Mouse (Mus musculus): ENCODE measurements around the gene Eif3b.

Eif3b gene

DNA sequence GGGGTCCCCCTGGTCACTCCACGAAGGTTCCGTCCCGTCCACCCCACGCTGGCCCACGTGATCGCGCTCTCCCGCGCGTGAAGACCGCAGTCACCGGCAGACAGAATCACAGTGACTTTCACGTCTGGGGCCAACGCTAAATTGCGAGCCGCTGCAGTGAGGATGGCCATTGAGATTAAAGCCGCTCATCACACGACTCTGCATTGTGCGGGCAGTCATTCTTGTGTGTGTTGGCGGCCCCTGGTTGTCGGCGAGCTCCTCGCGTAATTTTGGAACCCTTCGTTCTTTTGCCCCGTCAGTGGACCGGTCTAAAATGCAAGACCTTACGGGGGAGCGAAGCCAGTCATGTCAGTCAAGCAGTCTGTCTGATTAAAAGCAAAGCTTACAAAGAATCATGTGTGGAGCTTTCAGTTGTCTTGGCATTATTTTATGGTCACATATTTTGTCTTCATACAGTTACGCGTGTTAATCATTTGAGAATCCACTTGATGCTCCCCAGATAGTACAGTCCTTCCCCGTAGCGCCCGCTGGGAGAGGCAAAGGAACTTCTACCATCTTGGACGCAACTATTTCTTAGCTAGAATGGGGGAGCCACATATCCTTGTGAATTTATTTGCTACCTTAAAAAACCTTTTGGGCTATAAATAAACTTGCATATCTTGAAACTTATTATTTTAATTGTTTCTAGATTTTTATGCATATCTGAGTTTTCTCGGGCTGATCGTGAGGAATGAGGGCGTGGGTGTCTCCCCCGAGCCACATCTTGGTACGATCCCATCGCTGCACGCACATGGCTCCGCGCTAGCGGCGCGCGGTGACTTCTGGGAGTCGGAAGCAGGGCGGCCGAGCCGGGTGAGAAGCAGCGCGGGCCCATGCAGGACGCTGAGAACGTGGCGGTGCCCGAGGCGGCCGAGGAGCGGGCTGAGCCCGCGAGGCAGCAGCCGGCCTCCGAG, at the start of gene Eif3b:
TSS of gene Eif3b (plus strand) at position 840 of the 953 bp plus-strand sequence.
- peak; percentile 95 for DNase-seq

- no peak for DNase-seq
Observed at GRCm38 (mm10) chr5:140369466-140369865, 49.7 kb upstream of the Eif3b start.

DNA sequence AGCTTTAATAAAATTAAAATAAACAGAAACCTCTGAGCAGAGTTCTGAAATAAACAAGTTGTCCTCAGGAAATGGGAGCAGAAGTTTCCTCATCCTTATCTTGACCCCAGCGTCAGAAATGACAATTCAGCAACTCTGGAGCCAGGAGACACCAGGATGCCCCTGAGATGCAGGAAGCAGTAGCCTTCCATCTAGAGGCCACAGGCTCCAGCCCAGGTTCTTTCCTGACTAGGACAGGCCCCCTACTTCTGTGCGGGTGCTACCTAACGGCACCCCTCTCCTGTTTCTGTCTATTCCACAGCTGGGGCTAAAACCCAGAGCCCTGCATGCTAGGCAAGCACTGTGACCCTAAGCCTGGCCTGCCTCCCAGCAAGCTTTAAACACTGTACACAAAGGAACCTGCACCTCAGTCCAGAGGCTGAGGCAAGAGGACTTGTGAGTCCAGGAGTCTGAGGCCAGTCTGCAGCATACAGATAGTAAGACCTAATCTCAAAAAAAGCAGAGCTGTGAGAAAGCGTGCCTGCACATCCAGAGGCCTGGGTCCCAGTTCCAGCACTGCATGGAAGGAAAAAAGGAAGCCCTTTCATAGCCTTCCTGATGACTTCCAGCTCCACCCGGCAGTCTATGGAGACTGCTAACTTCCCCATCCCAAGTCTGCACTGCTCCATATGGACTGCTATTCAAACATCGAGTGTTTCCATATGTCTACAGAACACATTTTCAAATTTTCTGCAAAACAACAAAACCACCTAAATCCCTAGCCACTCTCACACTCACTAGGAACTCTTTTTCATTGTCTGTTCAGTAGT, 48.5 kb upstream of the Eif3b start:
- no peak for DNase-seq

- no peak for DNase-seq
Observed at GRCm38 (mm10) chr5:140371671-140372070, 47.5 kb upstream of the Eif3b start.

- no peak for DNase-seq
Observed at GRCm38 (mm10) chr5:140373711-140374110, 45.4 kb upstream of the Eif3b start.

DNA sequence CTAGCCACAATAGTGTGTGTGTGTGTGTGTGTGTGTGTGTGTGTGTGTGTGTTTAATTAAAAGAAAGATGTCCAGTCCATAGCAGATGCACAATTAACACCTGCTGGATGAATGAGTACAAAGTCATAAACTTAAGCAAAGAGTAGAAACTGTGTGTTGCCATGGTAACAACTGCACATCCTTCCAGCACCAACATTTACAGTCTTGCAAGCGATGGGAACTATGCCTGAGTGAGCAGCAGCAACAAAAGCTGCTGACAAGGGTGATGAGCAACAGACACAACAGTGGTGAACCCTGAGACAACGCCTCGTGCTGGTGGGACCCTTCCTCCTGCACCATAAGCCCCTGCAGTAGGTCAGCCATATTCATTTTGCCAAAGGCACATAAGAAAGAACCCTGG, 44.9 kb upstream of the Eif3b start:
- no peak for DNase-seq

DNA sequence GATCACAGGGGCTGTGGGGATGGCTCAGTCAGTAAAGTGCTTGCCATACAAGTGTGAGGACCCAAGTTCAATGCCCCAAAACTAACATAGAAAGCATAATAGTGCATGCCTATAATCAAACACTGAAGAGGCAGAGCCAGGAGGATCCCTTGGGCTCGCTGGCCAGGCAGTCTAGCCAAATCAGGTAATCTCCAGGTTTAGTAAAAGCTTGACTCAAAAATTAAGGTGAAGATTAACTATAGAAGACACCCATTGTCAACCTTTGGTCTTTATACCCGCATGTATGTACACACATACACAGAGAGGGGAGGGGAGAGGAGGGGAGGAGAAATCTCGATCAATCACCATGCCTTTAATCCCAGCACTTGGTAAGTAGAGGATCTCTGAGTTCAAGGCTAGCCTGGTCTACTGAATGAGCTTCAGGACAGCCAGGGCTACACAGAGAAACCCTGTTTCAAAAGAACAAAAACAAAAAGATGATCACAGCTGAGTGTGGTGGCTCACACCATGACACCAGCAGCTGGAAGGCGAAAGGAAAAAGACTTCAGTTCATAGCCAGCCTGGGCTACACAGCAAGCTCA, 43.8 kb upstream of the Eif3b start:
- DNase-seq = no peak

DNA sequence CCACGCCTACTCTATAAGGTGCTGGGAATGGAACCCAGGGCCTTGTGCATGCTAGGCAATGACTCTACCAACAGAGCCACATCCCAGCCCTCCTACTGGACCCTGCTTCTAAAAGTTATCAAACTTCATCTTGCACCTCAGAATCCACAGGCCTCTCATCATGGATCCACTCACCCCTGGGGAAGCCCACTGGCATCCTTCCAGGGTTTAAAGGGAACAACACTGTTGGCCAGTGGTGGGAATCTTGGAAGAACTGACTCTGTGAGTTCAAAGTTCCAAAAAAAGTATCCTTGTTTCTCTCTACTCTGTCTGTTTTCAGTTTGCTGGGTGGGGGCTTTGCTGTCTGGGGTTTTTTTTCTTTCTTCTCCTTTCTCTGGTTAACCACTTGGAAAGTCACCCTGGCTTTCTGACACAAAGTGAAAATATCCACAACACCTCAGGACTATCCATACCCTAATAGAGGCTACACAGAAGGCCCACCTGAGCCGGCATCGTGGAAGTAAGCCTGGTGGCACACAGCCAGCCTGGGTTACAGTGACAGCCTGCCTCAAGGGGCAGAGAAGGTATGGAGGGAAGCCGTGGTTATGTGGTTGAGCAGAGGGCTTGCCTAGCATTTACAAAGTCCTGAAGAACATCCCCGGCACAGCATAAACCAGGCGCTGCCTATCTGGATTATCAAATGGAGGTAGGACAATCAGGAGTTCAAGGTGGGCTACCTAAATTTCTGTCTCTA, 40.8 kb upstream of the Eif3b start:
- no peak for DNase-seq

GRCm38 (mm10) chr5:140379299-140379698, 39.8 kb upstream of the Eif3b start:
- no peak for DNase-seq

- no peak for DNase-seq
Observed at GRCm38 (mm10) chr5:140381156-140381555, 38.0 kb upstream of the Eif3b start.

DNA sequence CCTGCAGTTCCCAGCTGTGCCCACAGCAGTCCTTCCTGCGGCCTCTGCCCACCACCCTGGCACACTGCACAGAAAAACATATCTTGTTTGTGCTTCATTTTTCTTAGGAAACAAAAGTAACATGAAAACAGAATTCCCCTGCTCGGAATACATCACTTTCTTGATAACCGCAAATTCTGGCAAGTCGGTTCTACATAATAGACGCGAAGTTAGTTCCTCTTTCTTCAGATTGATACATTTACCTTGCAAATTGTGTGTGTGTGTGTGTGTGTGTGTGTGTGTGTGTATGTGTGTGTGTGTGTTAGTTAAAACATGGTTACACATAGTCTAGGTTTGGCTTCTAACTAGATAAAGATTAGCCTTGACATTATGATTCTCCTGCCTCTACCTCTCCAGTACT, 36.4 kb upstream of the Eif3b start:
- no peak for DNase-seq

GRCm38 (mm10) chr5:140383559-140383958, 35.6 kb upstream of the Eif3b start:
- no peak for DNase-seq

GRCm38 (mm10) chr5:140384462-140384861, 34.7 kb upstream of the Eif3b start:
- no peak for DNase-seq

GRCm38 (mm10) chr5:140387236-140387635, 31.9 kb upstream of the Eif3b start:
- DNase-seq = no peak

DNA sequence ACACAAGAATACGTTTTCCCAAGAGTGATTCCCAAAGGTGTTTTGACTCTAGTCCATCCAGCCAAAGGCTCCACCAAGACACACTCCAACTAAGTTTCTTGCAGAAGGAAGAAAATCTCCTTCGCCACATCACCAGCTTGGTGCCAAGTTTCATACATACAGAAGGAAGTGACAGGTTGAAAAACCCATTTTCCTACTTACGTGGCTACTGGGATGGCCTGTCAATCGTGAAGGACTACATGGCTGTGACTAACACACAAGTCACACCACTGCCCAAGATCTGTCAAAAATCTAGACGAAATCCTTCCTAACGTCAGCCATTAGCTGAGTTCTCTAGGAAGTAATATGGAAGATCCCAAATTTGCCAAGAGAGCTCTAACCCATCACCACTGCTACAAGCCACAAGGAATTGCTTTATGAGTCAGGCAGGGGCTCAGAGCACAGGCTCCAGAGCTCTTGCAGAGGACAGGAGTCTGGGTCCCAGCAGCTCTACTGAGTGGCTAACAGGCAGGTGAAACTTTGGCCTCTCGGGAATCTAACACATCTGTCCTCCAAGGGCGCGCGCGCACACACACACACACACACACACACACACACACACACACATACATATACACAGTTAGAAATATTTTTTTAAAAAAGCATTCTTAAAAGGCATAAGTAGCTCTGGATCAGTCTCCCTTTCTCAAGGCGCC, 31.2 kb upstream of the Eif3b start:
- no peak for DNase-seq

DNA sequence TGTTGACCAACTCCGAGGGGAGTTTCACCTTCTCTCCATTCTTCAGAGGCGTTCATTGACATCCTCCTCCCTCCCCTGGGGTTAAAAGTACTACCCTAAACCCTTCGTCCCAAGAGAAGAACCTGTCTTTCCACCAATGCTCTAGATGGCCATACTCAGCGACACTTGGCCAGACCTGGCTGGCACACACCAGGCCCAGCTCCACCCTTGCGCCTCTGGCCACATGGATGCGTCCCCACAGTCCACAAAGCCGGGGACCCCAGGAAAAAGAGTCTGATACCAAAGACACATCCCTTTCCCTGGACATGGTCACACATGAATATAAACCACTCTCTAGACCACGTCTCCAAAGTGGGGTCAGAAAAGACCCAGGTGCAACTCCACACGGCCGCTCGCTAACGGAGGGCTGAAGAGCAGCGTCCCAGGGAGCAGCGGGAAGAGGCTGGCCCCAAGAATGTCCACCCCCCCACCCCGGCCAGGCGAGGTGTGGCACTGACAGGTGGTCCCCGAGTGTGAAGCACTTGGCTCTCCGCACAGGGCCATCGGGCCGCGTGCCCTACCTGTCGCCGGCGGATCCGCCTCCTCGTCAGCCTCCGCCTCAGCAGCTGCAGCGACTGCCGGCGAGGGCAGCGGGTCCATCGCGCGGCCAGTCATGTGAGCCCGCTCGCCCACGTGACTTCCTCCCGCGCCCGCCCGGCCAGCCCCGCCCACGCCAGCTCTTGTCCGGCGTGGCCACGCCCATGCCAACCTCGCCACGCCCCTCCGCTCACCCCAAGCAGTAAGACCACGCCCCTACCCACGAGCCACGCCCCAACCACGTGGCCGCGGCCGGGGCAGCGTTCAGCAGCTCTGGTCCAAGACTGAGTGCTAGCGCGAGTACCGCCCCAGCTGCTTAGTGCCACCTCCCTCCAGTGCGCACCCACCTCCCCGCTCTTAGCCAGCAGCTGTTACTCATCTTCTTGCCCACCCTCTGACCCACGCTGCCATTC, 30.2 kb upstream of the Eif3b start, which contains the start of gene Snx8:
TSS of gene Snx8 (minus strand) at position 675 of the 989 bp plus-strand sequence.
- DNase-seq = peak; percentile 90

DNA sequence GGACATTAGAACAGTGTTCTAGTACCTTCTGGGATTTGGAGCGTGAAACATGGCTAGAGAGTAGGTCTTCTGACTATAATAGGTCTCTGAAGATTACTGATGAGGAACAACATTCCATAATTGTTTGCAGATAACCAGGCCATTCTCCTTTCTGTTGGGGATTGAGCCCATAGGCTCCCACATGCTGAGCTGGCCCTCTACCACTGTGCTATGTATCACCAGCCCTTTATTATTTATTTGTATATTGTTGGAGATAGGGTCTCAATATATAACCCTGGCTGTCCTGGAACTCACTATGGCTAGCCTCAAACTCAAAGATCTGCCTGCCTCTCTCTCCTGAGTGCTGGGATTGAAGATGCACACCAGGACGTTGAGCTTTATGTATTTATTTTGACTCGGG, 29.5 kb upstream of the Eif3b start:
- no peak for DNase-seq

DNA sequence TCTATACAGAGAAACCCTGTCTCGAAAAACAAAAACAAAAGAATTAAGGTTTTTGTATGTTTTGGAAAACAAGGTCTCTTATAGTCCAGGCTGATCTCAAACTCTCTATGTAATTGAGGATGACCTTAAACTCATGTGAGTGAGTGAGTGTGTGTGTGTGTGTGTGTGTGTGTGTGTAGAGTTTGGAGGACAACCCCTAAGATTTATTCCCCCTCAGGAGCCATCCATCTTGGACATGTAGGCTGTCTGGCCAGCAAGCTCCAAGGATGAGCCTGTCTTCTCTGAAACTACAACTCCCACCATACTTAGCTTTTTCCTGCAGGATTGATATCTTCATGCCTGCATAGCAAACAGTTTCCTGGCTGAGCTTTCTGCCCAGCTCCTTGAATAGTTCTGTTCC, 27.7 kb upstream of the Eif3b start:
- no peak for DNase-seq

DNA sequence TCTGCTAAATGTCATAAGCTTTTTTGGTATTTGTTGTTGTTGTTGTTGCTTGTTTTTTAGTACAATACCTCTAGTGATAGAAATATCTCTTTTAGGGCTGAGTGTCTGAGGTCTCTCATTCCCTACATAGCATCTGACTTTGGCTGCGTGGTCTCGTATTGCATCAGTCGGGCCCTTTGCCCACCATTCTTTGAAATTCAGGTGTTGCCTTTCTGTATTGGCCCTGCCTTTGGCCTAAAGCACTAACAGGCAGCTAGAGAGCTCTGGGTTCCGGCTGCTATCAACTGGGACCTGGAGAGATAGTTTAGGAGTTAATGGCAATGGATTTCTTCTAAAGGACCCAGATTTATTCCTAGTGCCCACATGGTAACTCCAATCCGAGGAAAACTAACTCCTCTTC, 27.1 kb upstream of the Eif3b start:
- DNase-seq = no peak

GRCm38 (mm10) chr5:140392701-140393100, 26.4 kb upstream of the Eif3b start:
- DNase-seq = no peak

Data from cerebellum, adult 9-10 months (tissue).